Mouse (Mus musculus) cerebellum, postnatal 10 days (tissue): ENCODE results near the gene Nod2.
A peak's percentile ranks its signal among the peaks of the same experiment; 100 is the strongest.

Experiments used
- DNase-seq, 2 experiments: peaks; one replicate each; pipeline ENCODE4 v3.0.0; 2021; ENCODE audit warnings: mixed read lengths in 2 of 2

Nod2 gene

GRCm38 (mm10) chr8:88646837-88647778 is at the start of gene Nod2:
Nod2 (plus strand) TSS chr8:88647315.
- peak; percentile 48 to 65 for DNase-seq

GRCm38 (mm10) chr8:88598578-88598977 is 48.5 kb upstream of the Nod2 start:
- peak in 1 of 2 experiments; percentile 18 for DNase-seq

- peak in 1 of 2 experiments; percentile 35 for DNase-seq
These were observed 47.6 kb upstream of the Nod2 start for GRCm38 (mm10) chr8:88599491-88599890.

- DNase-seq, result peak in 1 of 2 experiments; percentile 65
These were observed 43.6 kb upstream of the Nod2 start for GRCm38 (mm10) chr8:88603446-88603989.

GRCm38 (mm10) chr8:88604065-88605038 is 42.8 kb upstream of the Nod2 start:
- peak; percentile 88 to 94 for DNase-seq

- DNase-seq, result peak; percentile 63 to 68
These were observed 41.6 kb upstream of the Nod2 start for GRCm38 (mm10) chr8:88605361-88606040.

- no peak for DNase-seq
These were observed 38.1 kb upstream of the Nod2 start for GRCm38 (mm10) chr8:88609036-88609435.

GRCm38 (mm10) chr8:88610271-88610670 is 36.8 kb upstream of the Nod2 start:
- no peak for DNase-seq

GRCm38 (mm10) chr8:88614981-88615380 is 32.1 kb upstream of the Nod2 start:
- DNase-seq, result peak in 1 of 2 experiments; percentile 52

GRCm38 (mm10) chr8:88618612-88619011 is 28.5 kb upstream of the Nod2 start:
- DNase-seq, result no peak

GRCm38 (mm10) chr8:88619513-88619912 is 27.6 kb upstream of the Nod2 start:
- DNase-seq, result peak in 1 of 2 experiments; percentile 39

- DNase-seq, result peak; percentile 50 to 59
These were observed 26.2 kb upstream of the Nod2 start for GRCm38 (mm10) chr8:88620931-88621330.

GRCm38 (mm10) chr8:88621408-88621807 is 25.7 kb upstream of the Nod2 start:
- DNase-seq, result peak; percentile 89 to 92

- peak; percentile 77 to 83 for DNase-seq
These were observed 23.8 kb upstream of the Nod2 start for GRCm38 (mm10) chr8:88623351-88623750.

GRCm38 (mm10) chr8:88624276-88624675 is 22.8 kb upstream of the Nod2 start:
- peak; percentile 58 to 66 for DNase-seq

GRCm38 (mm10) chr8:88626433-88626832 is 20.7 kb upstream of the Nod2 start:
- DNase-seq, result no peak

- DNase-seq, result no peak
These were observed 20.2 kb upstream of the Nod2 start for GRCm38 (mm10) chr8:88626940-88627264.

GRCm38 (mm10) chr8:88627265-88627991 is 19.7 kb upstream of the Nod2 start:
- peak; percentile 87 to 90 for DNase-seq

GRCm38 (mm10) chr8:88628001-88628774 is 18.9 kb upstream of the Nod2 start:
- peak; percentile 63 to 67 for DNase-seq

- DNase-seq, result no peak
These were observed 16.9 kb upstream of the Nod2 start for GRCm38 (mm10) chr8:88630225-88630624.

- DNase-seq, result peak; percentile 72 to 82
These were observed 16.0 kb upstream of the Nod2 start for GRCm38 (mm10) chr8:88631081-88631480.
